Mouse (Mus musculus): Measurements from ENCODE around the gene Ano3.

DNA sequence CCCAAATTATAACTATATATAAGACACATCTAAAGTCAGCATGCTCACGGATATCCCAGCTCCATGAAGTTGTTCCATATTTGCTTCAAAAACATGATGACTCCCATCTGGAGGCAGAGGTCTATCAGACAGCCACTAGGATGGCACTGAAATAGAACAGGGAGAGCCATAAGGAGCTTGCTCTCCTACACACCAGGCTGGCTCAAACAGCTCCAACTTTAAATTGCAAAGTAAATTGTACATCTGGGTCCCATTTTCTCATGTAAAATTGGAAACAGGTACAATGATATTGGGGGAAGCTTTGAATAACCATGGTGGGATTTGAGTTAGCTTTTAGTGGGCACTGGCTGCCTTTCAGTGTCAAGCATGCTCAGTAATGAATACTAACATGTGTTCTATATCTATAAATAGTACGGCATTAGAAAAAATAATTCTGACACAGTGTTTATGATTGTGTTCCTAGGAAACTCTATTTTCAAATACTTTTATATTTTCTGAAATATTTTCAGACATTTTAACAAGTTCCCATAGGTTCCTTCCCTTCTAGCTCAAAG lies 279.6 kb downstream of the Ano3 start:
- TF ChIP-seq POLR2A (IDR thresholded peaks at IDR 0.05; ENCODE audit: low read depth, low read length), result no peak
- TF ChIP-seq CTCF (IDR thresholded peaks at IDR 0.05; ENCODE audit: extremely low read depth, insufficient read length, insufficient replicate concordance, low read depth, low read length), result no peak
